Mouse (Mus musculus) ES-E14 (cell line): ENCODE results near the gene Rpgrip1l. TPM values are rescaled to one million over a fixed set of nuclear protein-coding genes. Genes with fewer than 3 reads are reported as not detected.

Source experiments
- DNase-seq: peaks from one replicate; pipeline ENCODE4 v3.0.0-alpha.2; 2013; ENCODE audit warnings: low read depth, low spot score
- H3K27ac ChIP-seq: 2 replicates; pipeline ENCODE4 v1.5.1; 2012; ENCODE audit warnings: low read depth, mild to moderate bottlenecking, low read length, moderate library complexity, mixed read lengths; ENCODE audit not compliant: poor library complexity, insufficient read depth, severe bottlenecking
- H3K36me3 ChIP-seq: 2 replicates; pipeline ENCODE4 v1.6.1; 2012; ENCODE audit warnings: mild to moderate bottlenecking, low read length, moderate library complexity, mixed read lengths; ENCODE audit not compliant: control insufficient read depth, poor library complexity, insufficient read depth, severe bottlenecking
- H3K4me1 ChIP-seq, 2 experiments: fragments of 150-350 bp in 1 of 2; sonication (generic) in 1 of 2; 2 replicates each; pipeline ENCODE4 v1.6.1; 2012; ENCODE audit warnings: low read length in 2 of 2, mild to moderate bottlenecking in 1 of 2, mixed read lengths in 1 of 2; ENCODE audit not compliant: control insufficient read depth in 2 of 2, insufficient read depth in 2 of 2, poor library complexity in 1 of 2
- H3K4me3 ChIP-seq, 2 experiments: fragments of 150-350 bp in 1 of 2; sonication (generic) in 1 of 2; 2 replicates each; pipeline ENCODE4 v1.5.1; 2012; ENCODE audit warnings: low read length in 2 of 2, low read depth in 1 of 2, mild to moderate bottlenecking in 1 of 2, mixed read lengths in 1 of 2; ENCODE audit not compliant: insufficient read depth in 1 of 2, poor library complexity in 1 of 2, severe bottlenecking in 1 of 2
- H3K9ac ChIP-seq: 2 replicates; pipeline ENCODE4 v1.6.1; 2012; ENCODE audit warnings: low read depth, mild to moderate bottlenecking, low read length, mixed read lengths; ENCODE audit not compliant: poor library complexity, insufficient read depth, severe bottlenecking
- H3K9me3 ChIP-seq: fragments of 150-350 bp; sonication (generic); 2 replicates; pipeline ENCODE4 v1.6.1; 2012; ENCODE audit warnings: low read depth, mild to moderate bottlenecking, low read length; ENCODE audit not compliant: control insufficient read depth, insufficient read depth
- CHD2 ChIP-seq: IDR thresholded peaks from 2 replicates; pipeline ENCODE4 v1.6.1; 2014; ENCODE audit warnings: mild to moderate bottlenecking, low read depth, low read length, inconsistent platforms
- HCFC1 ChIP-seq: IDR thresholded peaks from 2 replicates; pipeline ENCODE4 v1.6.1; 2012; ENCODE audit warnings: low read length, inconsistent platforms, borderline replicate concordance; ENCODE audit not compliant: insufficient read depth
- MAFK ChIP-seq: IDR thresholded peaks from 2 replicates; pipeline ENCODE4 v1.6.1; 2014; ENCODE audit warnings: mild to moderate bottlenecking, low read depth, low read length, inconsistent platforms; ENCODE audit not compliant: insufficient read depth
- ZC3H11A ChIP-seq: IDR thresholded peaks from 2 replicates; pipeline ENCODE4 v1.6.1; 2012; ENCODE audit warnings: low read depth, mild to moderate bottlenecking, inconsistent platforms, low read length, borderline replicate concordance
- ZNF384 ChIP-seq: IDR thresholded peaks from 2 replicates; pipeline ENCODE4 v1.6.1; 2012; ENCODE audit warnings: low read depth, low read length, inconsistent platforms
- in situ Hi-C, 2 experiments: fragments of 600-800 bp; cut with MboI; formaldehyde crosslinking; loops; one replicate each; pipeline ENCODE4 v1.15.1; 2025; ENCODE audit warnings: low sequenced_read_pairs in 2 of 2, inconsistent platforms in 1 of 2; ENCODE audit not compliant: unreplicated experiment in 2 of 2
- total RNA-seq: library from RNA; depleted of rRNA; stranded (reverse); fragments of 300-350 nt; gene quantifications from 2 replicates; pipeline ENCODE4 v1.2.3, GENCODE M21; 2012; rRNA removed

Gene Rpgrip1l
- total RNA-seq, 1 experiment: 2.7 TPM

DNA sequence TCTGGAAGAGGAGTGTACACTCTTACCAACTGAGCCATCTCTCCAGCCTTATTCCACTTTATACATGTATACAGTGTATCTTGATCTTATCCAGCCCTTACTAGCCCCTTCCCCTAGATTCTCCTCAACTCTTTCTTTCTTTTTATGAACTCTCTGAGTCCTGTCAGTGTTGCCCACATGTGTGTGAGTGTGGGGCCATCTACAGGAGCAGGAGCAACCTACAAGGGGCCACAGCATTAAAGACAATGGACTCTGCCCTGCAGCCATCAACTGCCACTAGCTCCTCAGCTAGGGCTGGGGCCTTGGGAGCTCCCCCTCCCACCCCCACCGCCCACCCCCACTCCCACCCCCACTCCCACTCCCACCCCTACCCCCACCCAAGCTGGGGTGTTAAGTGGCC, 135.4 kb downstream of the Rpgrip1l start:
- Histone ChIP-seq H3K27ac (no peak overlapping the region), H3K9ac (no peak overlapping the region), H3K4me1 (no peaks in the 10 kb centered on the region), H3K4me3 (no peak overlapping the region), H3K36me3 (no peaks in the 10 kb centered on the region), H3K9me3 (no peaks in the 10 kb centered on the region)
- no peak for TF ChIP-seq CHD2
- TF ChIP-seq ZC3H11A: no peak
- no peak for TF ChIP-seq ZNF384
- no peak for TF ChIP-seq MAFK
- in situ Hi-C loops: no loop called here
- DNase-seq: no peak

DNA sequence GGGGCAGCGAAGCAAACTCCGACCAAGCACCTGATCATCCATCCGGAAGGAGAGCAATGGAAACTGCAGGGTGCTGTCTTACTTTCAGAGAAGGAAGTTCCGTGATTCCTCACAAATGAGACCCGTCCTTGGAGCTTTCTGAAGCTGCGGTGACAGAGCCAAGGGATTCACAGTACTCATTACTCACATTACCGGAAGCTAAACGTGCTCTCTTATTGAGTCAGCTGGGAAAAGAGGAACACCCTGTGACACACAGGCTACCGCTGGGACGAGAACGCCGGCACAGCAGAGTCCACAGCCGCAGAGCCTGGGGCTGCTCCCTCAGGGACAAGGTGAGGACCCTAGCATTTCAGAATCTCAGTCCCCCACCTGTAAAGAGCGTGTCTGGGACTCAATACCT, 136.9 kb downstream of the Rpgrip1l start:
- H3K36me3 ChIP-seq: no peaks in the 10 kb centered on the region
- in situ Hi-C loops: no loop called here
- no peaks in the 10 kb centered on the region for H3K9me3 ChIP-seq
- DNase-seq: no peak
- H3K4me1 ChIP-seq: 0 out of 4 replicates have a peak, but pooled peaks cover 0 to 3% of the 10 kb centered on the region in 2 experiments
- no peak overlapping the region; the same call in 1 of the 2 replicates for H3K9ac ChIP-seq
- TF ChIP-seq MAFK (no peak), ZNF384 (no peak), ZC3H11A (no peak), CHD2 (no peak), HCFC1 (no peak)
- no peak overlapping the region for H3K27ac ChIP-seq
- H3K4me3 ChIP-seq: no peak overlapping the region

DNA sequence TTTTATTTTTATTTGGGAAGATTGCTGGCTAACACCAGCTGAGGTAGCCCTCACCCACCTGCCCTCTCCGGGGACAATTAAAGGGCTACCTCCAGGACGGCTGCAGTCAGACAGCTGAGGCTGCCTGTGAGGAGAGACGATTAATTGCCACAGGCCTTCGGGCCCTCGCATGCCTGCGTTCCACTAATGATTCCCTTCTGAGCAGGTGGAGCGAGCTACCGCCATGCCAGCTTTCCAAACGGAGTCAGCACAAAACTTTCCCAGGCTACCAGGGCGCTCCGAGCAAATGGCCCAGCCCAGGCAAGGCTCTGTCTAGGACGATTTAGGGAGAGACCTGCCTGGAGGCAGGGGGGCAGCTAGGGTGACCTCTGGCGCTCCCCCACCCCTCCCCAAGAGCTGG, 141.5 kb downstream of the Rpgrip1l start:
- Histone ChIP-seq H3K9me3 (no peaks in the 10 kb centered on the region), H3K27ac (no peak overlapping the region), H3K4me3 (no peak overlapping the region), H3K4me1 (peaks cover 3 to 7% of the 10 kb centered on the region in 2 experiments; a peak in 1 of 4 replicates), H3K9ac (no peak overlapping the region), H3K36me3 (no peaks in the 10 kb centered on the region)
- no peak for DNase-seq
- TF ChIP-seq ZC3H11A: no peak
- TF ChIP-seq HCFC1: no peak
- no peak for TF ChIP-seq CHD2
- TF ChIP-seq MAFK: no peak
- TF ChIP-seq ZNF384: no peak
- in situ Hi-C loops: no loop called here

DNA sequence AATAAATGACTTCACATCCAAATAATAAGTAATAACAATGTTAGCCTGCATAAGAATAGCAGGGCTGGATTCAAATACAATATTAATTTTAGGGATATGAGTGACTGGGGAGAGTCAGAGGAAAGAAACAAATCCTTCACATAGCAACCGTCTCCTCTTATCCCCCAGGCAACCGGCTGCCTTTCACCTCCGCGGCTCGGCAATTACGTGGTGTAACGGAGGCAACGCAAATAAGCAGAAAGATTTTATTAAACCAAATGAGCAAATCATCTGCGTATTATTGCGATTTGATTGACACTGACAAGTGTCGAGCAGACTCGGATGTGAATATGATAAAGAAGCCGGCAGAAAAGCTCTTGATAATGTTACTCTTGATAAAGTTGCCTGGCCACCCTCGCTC, 142.1 kb downstream of the Rpgrip1l start:
- no peak for TF ChIP-seq ZNF384
- TF ChIP-seq HCFC1: no peak
- TF ChIP-seq CHD2: no peak
- no peak for TF ChIP-seq MAFK
- no peak for TF ChIP-seq ZC3H11A
- H3K27ac ChIP-seq: no peak overlapping the region
- H3K4me3 ChIP-seq: no peak overlapping the region
- H3K36me3 ChIP-seq: no peaks in the 10 kb centered on the region
- H3K4me1 ChIP-seq: peaks cover 3 to 7% of the 10 kb centered on the region in 2 experiments; a peak in 1 of 4 replicates
- DNase-seq: no peak
- H3K9me3 ChIP-seq: no peaks in the 10 kb centered on the region
- H3K9ac ChIP-seq: no peak overlapping the region
- in situ Hi-C loops: no loop called here

DNA sequence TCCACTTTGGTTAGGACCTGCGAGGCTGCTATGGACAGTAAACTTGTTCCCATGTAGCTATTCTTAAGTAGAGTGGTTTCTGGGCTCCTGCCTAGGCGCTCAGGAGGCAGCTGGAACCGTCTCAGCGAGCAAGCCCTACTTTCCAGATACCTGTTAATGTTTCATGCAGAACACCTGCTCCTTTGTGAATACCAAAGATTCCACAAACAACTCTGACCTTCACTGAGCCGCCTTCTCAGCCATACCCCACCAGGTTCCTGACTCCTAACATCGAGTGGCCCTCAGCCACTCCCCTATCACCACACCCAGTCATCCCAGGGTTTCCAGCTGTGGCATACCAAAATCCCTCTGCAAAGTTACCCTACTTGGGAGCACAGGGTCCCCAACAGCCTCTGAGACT, 142.9 kb downstream of the Rpgrip1l start:
- Histone ChIP-seq H3K9ac (no peak overlapping the region), H3K4me1 (peaks cover 3 to 7% of the 10 kb centered on the region in 2 experiments; a peak in 1 of 4 replicates), H3K4me3 (no peak overlapping the region), H3K27ac (no peak overlapping the region), H3K36me3 (no peaks in the 10 kb centered on the region), H3K9me3 (0 out of 2 replicates have a peak, but pooled peaks cover 1% of the 10 kb centered on the region)
- DNase-seq: no peak
- in situ Hi-C loops: no loop called here
- no peak for TF ChIP-seq ZC3H11A
- no peak for TF ChIP-seq HCFC1
- TF ChIP-seq ZNF384: no peak
- TF ChIP-seq CHD2: no peak
- no peak for TF ChIP-seq MAFK

Other genes with a start within 250 kb of the Rpgrip1l start
- 7.7 and 11.5 TPM in 2 replicates for gene Rbl2, start 243.2 kb downstream of the Rpgrip1l start, total RNA-seq
- gene Aktip, start 113.3 kb downstream of the Rpgrip1l start, total RNA-seq: 22.8 TPM in 2 replicates
- gene Fto, start 263 bp upstream of the Rpgrip1l start, total RNA-seq: 16.8 and 21.8 TPM in 2 replicates